Comparison of ENCODE assay signal across 18 mouse cellular contexts in the genomic region with DNA sequence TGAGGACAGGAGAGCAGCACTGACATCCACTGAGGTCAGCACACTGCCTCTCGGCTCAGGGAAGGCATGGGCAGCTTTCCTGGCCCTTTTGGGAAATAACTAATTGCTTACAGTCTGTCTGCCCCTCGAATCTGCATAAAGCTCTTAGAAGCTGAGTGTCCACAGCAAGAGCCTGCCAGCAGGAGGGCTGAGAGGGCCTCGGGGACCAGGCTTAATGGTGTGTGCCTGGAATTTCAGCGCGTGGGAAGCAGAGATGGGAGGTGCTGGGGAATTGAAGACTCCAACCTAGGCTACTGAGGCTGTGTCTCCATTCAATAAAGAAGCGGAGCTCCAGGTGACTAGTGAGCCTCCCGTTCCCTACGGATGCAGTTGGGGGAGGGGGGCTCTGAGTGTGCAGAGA. TPM values are rescaled to one million over a fixed set of nuclear protein-coding genes. Genes with fewer than 3 reads are reported as not detected.
DNase-seq lines count a peak whose midpoint lies in the region; ATAC-seq and TF ChIP-seq lines count a peak whose summit lies in the region.
"Had no signal": no experiment of that assay in that cellular context is flagged by ENCODE, and none has a peak within 500 bp of the region (broad histone marks: within the 10 kb centered on the region; RNA-seq: fewer than 3 reads in every experiment).

No protein-coding gene starts in this region.

- no peak overlapping the region for H3K9ac ChIP-seq in forebrain, embryonic 12.5 days
- no peak overlapping the region for H3K9ac ChIP-seq in forebrain, embryonic 11.5 days (ENCODE audit: low read length)
- H3K9ac ChIP-seq in liver, embryonic 11.5 days (ENCODE audit: low read depth, low read length): peak overlapping the region; percentile 8; the same call in 1 of the 2 replicates
- no peak overlapping the region for H3K9ac ChIP-seq in liver, postnatal 0 days (replicated peaks)
- H3K9ac ChIP-seq in midbrain, embryonic 16.5 days (ENCODE audit: low read depth, low read length): peak overlapping the region; percentile 1; the same call in 1 of the 2 replicates
- H3K9ac ChIP-seq: limb, embryonic 12.5 days; lung, embryonic 14.5 days had no signal

- no peak for TF ChIP-seq CTCF in liver, postnatal 0 days (IDR thresholded peaks at IDR 0.05; ENCODE audit: low read depth)

- peaks cover 40% of the 10 kb centered on the region for H3K4me1 ChIP-seq in forebrain, embryonic 12.5 days
- peaks cover 10% of the 10 kb centered on the region; the same call in 1 of the 2 replicates for H3K4me1 ChIP-seq in forebrain, embryonic 11.5 days (replicated peaks; ENCODE audit: control insufficient read depth, insufficient read depth, low read length)
- H3K4me1 ChIP-seq in liver, embryonic 11.5 days (replicated peaks; ENCODE audit: control insufficient read depth, insufficient read depth, low read length): peaks cover 3% of the 10 kb centered on the region
- H3K4me1 ChIP-seq in liver, postnatal 0 days (ENCODE audit: insufficient read depth): peaks cover 7% of the 10 kb centered on the region; the same call in 1 of the 2 replicates
- H3K4me1 ChIP-seq in hindbrain, embryonic 10.5 days (replicated peaks): peaks cover 27% of the 10 kb centered on the region
- peaks cover 44% of the 10 kb centered on the region for H3K4me1 ChIP-seq in midbrain, embryonic 16.5 days (ENCODE audit: control insufficient read depth, insufficient read depth, low read length)

- no peak for ATAC-seq in forebrain, embryonic 12.5 days (ENCODE audit: low FRiP score)
- no peak for ATAC-seq in forebrain, embryonic 11.5 days (replicated peaks; ENCODE audit: low FRiP score)
- ATAC-seq in liver, embryonic 11.5 days (replicated peaks; ENCODE audit: low FRiP score): no peak
- ATAC-seq in liver, postnatal 0 days: no peak
- ATAC-seq in midbrain, embryonic 16.5 days: no peak
- ATAC-seq in megakaryocyte progenitor cell, adult 5-6 weeks (replicated peaks; ENCODE audit: poor library complexity): no peak

- H3K27me3 ChIP-seq in forebrain, embryonic 12.5 days: no peaks in the 10 kb centered on the region
- H3K27me3 ChIP-seq in forebrain, embryonic 11.5 days (ENCODE audit: control insufficient read depth, insufficient read depth, low read length): no peaks in the 10 kb centered on the region
- no peaks in the 10 kb centered on the region for H3K27me3 ChIP-seq in liver, embryonic 11.5 days (replicated peaks; ENCODE audit: control insufficient read depth, insufficient read depth, low read length)
- no peaks in the 10 kb centered on the region for H3K27me3 ChIP-seq in liver, postnatal 0 days (ENCODE audit: insufficient read depth, low read length)
- no peaks in the 10 kb centered on the region for H3K27me3 ChIP-seq in hindbrain, embryonic 10.5 days (ENCODE audit: insufficient read depth, poor library complexity, severe bottlenecking)
- no peaks in the 10 kb centered on the region for H3K27me3 ChIP-seq in midbrain, embryonic 16.5 days (ENCODE audit: control insufficient read depth, insufficient read depth, low read depth, low read length)
- H3K27me3 ChIP-seq: limb, embryonic 12.5 days; megakaryocyte, embryonic 14.5 days had no signal

- H3K9me3 ChIP-seq in forebrain, embryonic 12.5 days: no peaks in the 10 kb centered on the region
- H3K9me3 ChIP-seq in forebrain, embryonic 11.5 days (ENCODE audit: control insufficient read depth, low read length): no peaks in the 10 kb centered on the region
- no peaks in the 10 kb centered on the region for H3K9me3 ChIP-seq in liver, embryonic 11.5 days (ENCODE audit: control insufficient read depth, low read length)
- no peaks in the 10 kb centered on the region for H3K9me3 ChIP-seq in liver, postnatal 0 days (ENCODE audit: low read length)
- no peaks in the 10 kb centered on the region for H3K9me3 ChIP-seq in hindbrain, embryonic 10.5 days
- no peaks in the 10 kb centered on the region for H3K9me3 ChIP-seq in midbrain, embryonic 16.5 days (replicated peaks; ENCODE audit: control insufficient read depth, low read length, poor library complexity, severe bottlenecking)
- H3K9me3 ChIP-seq: limb, embryonic 12.5 days; megakaryocyte, embryonic 14.5 days had no signal

- H3K27ac ChIP-seq in forebrain, embryonic 12.5 days: peak overlapping the region; percentile 65
- no peak overlapping the region; the same call in 1 of the 2 replicates for H3K27ac ChIP-seq in forebrain, embryonic 11.5 days (ENCODE audit: low read depth, low read length)
- no peak overlapping the region for H3K27ac ChIP-seq in liver, embryonic 11.5 days (ENCODE audit: low read depth, low read length)
- H3K27ac ChIP-seq in liver, postnatal 0 days (ENCODE audit: low read depth): no peak overlapping the region
- peak overlapping the region; percentile 23; the same call in 1 of the 2 replicates for H3K27ac ChIP-seq in hindbrain, embryonic 10.5 days
- peak overlapping the region; percentile 65 for H3K27ac ChIP-seq in midbrain, embryonic 16.5 days (ENCODE audit: low read length)
- H3K27ac ChIP-seq: heart, adult 2 months; limb, embryonic 12.5 days had no signal

- intact Hi-C loops in left cerebral cortex, postnatal 4 days (cut with DNase I): no loop called here

- H3K36me3 ChIP-seq in forebrain, embryonic 12.5 days (replicated peaks): peaks cover 68% of the 10 kb centered on the region
- peaks cover 28% of the 10 kb centered on the region for H3K36me3 ChIP-seq in forebrain, embryonic 11.5 days (ENCODE audit: control insufficient read depth, insufficient read depth, low read length)
- peaks cover 35% of the 10 kb centered on the region for H3K36me3 ChIP-seq in liver, embryonic 11.5 days (ENCODE audit: control insufficient read depth, insufficient read depth, low read length)
- peaks cover 38% of the 10 kb centered on the region for H3K36me3 ChIP-seq in liver, postnatal 0 days (replicated peaks; ENCODE audit: insufficient read depth, low read length)
- peaks cover 71% of the 10 kb centered on the region for H3K36me3 ChIP-seq in hindbrain, embryonic 10.5 days
- peaks cover 34% of the 10 kb centered on the region for H3K36me3 ChIP-seq in midbrain, embryonic 16.5 days (ENCODE audit: control insufficient read depth, insufficient read depth, low read length)

- TF ChIP-seq EP300 in liver, postnatal 0 days (IDR thresholded peaks at IDR 0.05; ENCODE audit: low read depth): no peak

- 53% methylated on average over 8 of the region's 8 CpGs for WGBS in forebrain, embryonic 12.5 days
- 62% methylated on average over 8 of the region's 8 CpGs for WGBS in forebrain, embryonic 11.5 days
- 86% methylated on average over 8 of the region's 8 CpGs for WGBS in liver, embryonic 11.5 days
- WGBS in liver, postnatal 0 days (ENCODE audit: insufficient replicate concordance): 85% methylated on average over 8 of the region's 8 CpGs
- WGBS in hindbrain, embryonic 10.5 days: 67% methylated on average over 8 of the region's 8 CpGs
- 23% methylated on average over 8 of the region's 8 CpGs for WGBS in midbrain, embryonic 16.5 days

- DNase-seq in forebrain, embryonic 11.5 days (ENCODE audit: low spot score): no peak
- no peak for DNase-seq in liver, embryonic 11.5 days (ENCODE audit: low spot score)
- DNase-seq in liver, postnatal 0 days: no peak
- DNase-seq in hindbrain, embryonic 10.5 days (ENCODE audit: low spot score): no peak
- DNase-seq in left cerebral cortex, postnatal 4 days: no peak
- DNase-seq: adrenal gland, postnatal 25 days; heart, adult 2 months; heart, postnatal 14 days; kidney, adult 8-10 months; lung, embryonic 14.5 days; right cerebral cortex, postnatal 25 days; thymus, postnatal 25 days had no signal

- H3K4me2 ChIP-seq in forebrain, embryonic 12.5 days: no peak overlapping the region
- no peak overlapping the region for H3K4me2 ChIP-seq in forebrain, embryonic 11.5 days (ENCODE audit: low read depth, low read length, severe bottlenecking)
- H3K4me2 ChIP-seq in liver, embryonic 11.5 days: no peak overlapping the region
- H3K4me2 ChIP-seq in liver, postnatal 0 days (ENCODE audit: low read depth, low read length): no peak overlapping the region
- H3K4me2 ChIP-seq in midbrain, embryonic 16.5 days (ENCODE audit: low read length): peak overlapping the region; percentile 2; the same call in 1 of the 2 replicates
- H3K4me2 ChIP-seq: limb, embryonic 12.5 days; lung, embryonic 14.5 days had no signal

- H3K4me3 ChIP-seq in forebrain, embryonic 12.5 days (replicated peaks): no peak overlapping the region; the same call in 1 of the 2 replicates
- no peak overlapping the region for H3K4me3 ChIP-seq in forebrain, embryonic 11.5 days (ENCODE audit: low read depth, low read length)
- no peak overlapping the region for H3K4me3 ChIP-seq in liver, embryonic 11.5 days (ENCODE audit: low read depth, low read length)
- no peak overlapping the region for H3K4me3 ChIP-seq in liver, postnatal 0 days (ENCODE audit: low read depth, low read length)
- no peak overlapping the region for H3K4me3 ChIP-seq in hindbrain, embryonic 10.5 days
- H3K4me3 ChIP-seq in midbrain, embryonic 16.5 days (ENCODE audit: low read depth, low read length): no peak overlapping the region; the same call in 1 of the 2 replicates
- H3K4me3 ChIP-seq: heart, adult 2 months; limb, embryonic 12.5 days; megakaryocyte, embryonic 14.5 days had no signal

RNA-seq across cellular contexts. Expression of gene Stmn1, which starts 6.1 kb away (rescaled TPM):
- 4,517 and 4,745 TPM in 2 replicates for polyA plus RNA-seq in forebrain, embryonic 12.5 days (2016; fragmentation: Nextera tagmentation; extraction: Ambion mirVana)
- 3,131 and 3,150 TPM in 2 replicates for polyA plus RNA-seq in forebrain, embryonic 11.5 days (2014; fragmentation: Nextera tagmentation; extraction: Ambion mirVana)
- 896 and 908 TPM in 2 replicates for polyA plus RNA-seq in liver, embryonic 11.5 days (2014; fragmentation: Nextera tagmentation; extraction: Ambion mirVana)
- polyA plus RNA-seq in liver, postnatal 0 days (2015; fragmentation: Nextera tagmentation; extraction: Ambion mirVana): 249 and 258 TPM in 2 replicates
- polyA plus RNA-seq in hindbrain, embryonic 10.5 days (2016; fragmentation: Nextera tagmentation; extraction: Ambion mirVana): 2,849 and 3,914 TPM in 2 replicates
- 7,758 and 8,549 TPM in 2 replicates for polyA plus RNA-seq in midbrain, embryonic 16.5 days (2015; fragmentation: Nextera tagmentation; extraction: Ambion mirVana)
- total RNA-seq in megakaryocyte progenitor cell, adult 5-6 weeks (2015): 794 and 868 TPM in 2 replicates
- 1,207 and 1,242 TPM in 2 replicates for total RNA-seq in megakaryocyte progenitor cell, adult 5-6 weeks (2017)
- total RNA-seq in left cerebral cortex, postnatal 4 days (2021): 1,000 to 10,000 TPM; 3,425 to 3,590 TPM

RNA-seq across cellular contexts. Expression of gene Paqr7, which starts 22.3 kb away (rescaled TPM):
- 3.8 and 4.9 TPM in 2 replicates for polyA plus RNA-seq in forebrain, embryonic 12.5 days (2016; fragmentation: Nextera tagmentation; extraction: Ambion mirVana)
- polyA plus RNA-seq in forebrain, embryonic 11.5 days (2014; fragmentation: Nextera tagmentation; extraction: Ambion mirVana): 1.3 and 1.5 TPM in 2 replicates
- 2.5 and 3.0 TPM in 2 replicates for polyA plus RNA-seq in liver, embryonic 11.5 days (2014; fragmentation: Nextera tagmentation; extraction: Ambion mirVana)
- 12.4 and 17.8 TPM in 2 replicates for polyA plus RNA-seq in liver, postnatal 0 days (2015; fragmentation: Nextera tagmentation; extraction: Ambion mirVana)
- polyA plus RNA-seq in hindbrain, embryonic 10.5 days (2016; fragmentation: Nextera tagmentation; extraction: Ambion mirVana): 3.1 and 4.3 TPM in 2 replicates
- 27.2 and 36.2 TPM in 2 replicates for polyA plus RNA-seq in midbrain, embryonic 16.5 days (2015; fragmentation: Nextera tagmentation; extraction: Ambion mirVana)
- 5.2 and 7.3 TPM in 2 replicates for total RNA-seq in megakaryocyte progenitor cell, adult 5-6 weeks (2015)
- total RNA-seq in megakaryocyte progenitor cell, adult 5-6 weeks (2017): 11.1 and 13.5 TPM in 2 replicates
- 10 to 100 TPM; 30.7 to 31.7 TPM for total RNA-seq in left cerebral cortex, postnatal 4 days (2021)

RNA-seq across cellular contexts. Expression of gene Aunip, which starts 36.6 kb away (rescaled TPM):
- 14.1 and 15.4 TPM in 2 replicates for polyA plus RNA-seq in forebrain, embryonic 12.5 days (2016; fragmentation: Nextera tagmentation; extraction: Ambion mirVana)
- 8.7 and 9.3 TPM in 2 replicates for polyA plus RNA-seq in forebrain, embryonic 11.5 days (2014; fragmentation: Nextera tagmentation; extraction: Ambion mirVana)
- polyA plus RNA-seq in liver, embryonic 11.5 days (2014; fragmentation: Nextera tagmentation; extraction: Ambion mirVana): 15.9 and 18.5 TPM in 2 replicates
- polyA plus RNA-seq in liver, postnatal 0 days (2015; fragmentation: Nextera tagmentation; extraction: Ambion mirVana): 6.9 and 7.1 TPM in 2 replicates
- 19.3 and 25.9 TPM in 2 replicates for polyA plus RNA-seq in hindbrain, embryonic 10.5 days (2016; fragmentation: Nextera tagmentation; extraction: Ambion mirVana)
- polyA plus RNA-seq in midbrain, embryonic 16.5 days (2015; fragmentation: Nextera tagmentation; extraction: Ambion mirVana): 1.3 and 1.7 TPM in 2 replicates
- total RNA-seq in megakaryocyte progenitor cell, adult 5-6 weeks (2015): 11.8 and 14.6 TPM in 2 replicates
- 24.3 and 30.6 TPM in 2 replicates for total RNA-seq in megakaryocyte progenitor cell, adult 5-6 weeks (2017)
- total RNA-seq in left cerebral cortex, postnatal 4 days (2021): 1 to 10 TPM; 1.4 to 1.8 TPM
- total RNA-seq: neutrophil, adult 5-6 weeks had no signal
- polyA plus RNA-seq: heart, adult 2 months had no signal

Comparison
In these comparisons a context has a peak if more than half of its experiments do, and no peak if none do; other contexts are left out.
1. H3K27ac ChIP-seq: peak in forebrain, embryonic 12.5 days (single experiment), hindbrain, embryonic 10.5 days (single experiment) and midbrain, embryonic 16.5 days (single experiment); none in forebrain, embryonic 11.5 days (single experiment), liver, embryonic 11.5 days (single experiment) and liver, postnatal 0 days (single experiment).
2. H3K9ac ChIP-seq: peak in liver, embryonic 11.5 days (single experiment) and midbrain, embryonic 16.5 days (single experiment); none in forebrain, embryonic 12.5 days (single experiment), forebrain, embryonic 11.5 days (single experiment) and liver, postnatal 0 days (single experiment).